Mouse (Mus musculus): ENCODE data around the gene Gm7271. TPM values are rescaled to one million over a fixed set of nuclear protein-coding genes. Genes with fewer than 3 reads are reported as not detected.

Gm7271 gene
- not detected in 2 replicates for polyA plus RNA-seq (2016; fragmentation: Nextera tagmentation; extraction: Ambion mirVana)

DNA sequence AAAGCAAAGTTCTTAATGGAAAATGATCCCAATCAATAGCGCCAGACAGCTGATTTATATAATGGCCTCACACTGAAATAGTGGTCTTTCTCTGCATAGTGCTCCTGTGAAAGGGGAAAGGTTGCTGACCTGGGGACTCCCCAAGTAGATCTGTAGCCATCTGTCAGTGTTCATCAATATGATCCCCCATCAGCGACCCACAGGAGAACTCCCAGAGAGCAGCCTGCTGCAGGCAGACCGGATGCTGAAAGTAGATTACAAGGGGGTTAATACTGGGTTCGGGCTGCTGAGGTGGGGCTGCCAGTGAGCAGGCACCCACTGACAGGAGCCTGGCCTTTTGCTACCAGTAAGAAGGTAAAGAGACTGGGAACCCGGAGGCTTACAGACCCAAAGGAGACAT is at the start of gene Gm7271:
Gene Gm7271, plus strand, starts transcription at position 230 of the 400 bp plus-strand sequence.
- no peak within 1 kb of the TSS for H3K4me2 ChIP-seq (replicated peaks)
- H3K4me1 ChIP-seq, result no peaks in the 10 kb centered on the region
- no peak within 1 kb of the TSS for H3K4me3 ChIP-seq
- WGBS, result 44% methylated on average over 5 of the region's 5 CpGs
- no peak for ATAC-seq (ENCODE audit: low FRiP score, low read depth)
- H3K9me3 ChIP-seq, result no peaks in the 10 kb centered on the region
- no peaks in the 10 kb centered on the region for H3K27me3 ChIP-seq
- no peak within 1 kb of the TSS for H3K9ac ChIP-seq (replicated peaks)
- no peak within 1 kb of the TSS for H3K27ac ChIP-seq (replicated peaks)
- no peaks in the 10 kb centered on the region for H3K36me3 ChIP-seq

DNA sequence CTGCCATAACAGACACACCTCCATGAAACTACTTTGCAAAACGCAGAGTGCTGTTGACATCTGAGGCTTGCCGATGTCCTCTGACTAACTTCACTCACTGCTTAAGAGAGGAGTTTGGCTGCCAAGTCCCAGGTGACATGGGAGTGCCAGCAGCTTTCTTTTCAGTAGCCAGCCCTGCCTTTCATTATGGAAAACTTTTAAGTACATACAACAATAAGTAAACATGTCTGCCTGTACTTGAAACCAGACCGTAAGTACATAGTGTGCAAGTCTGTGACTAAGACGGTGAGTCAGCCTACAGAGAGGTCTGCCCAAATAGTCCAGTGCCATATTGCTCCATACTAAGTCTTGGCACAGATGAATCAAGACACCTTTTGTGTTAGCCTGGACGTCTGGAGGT is 46.7 kb upstream of the Gm7271 start:
- Histone ChIP-seq H3K4me1 (no peaks in the 10 kb centered on the region), H3K9me3 (no peaks in the 10 kb centered on the region; the same call in 1 of the 2 replicates), H3K9ac (replicated peaks) (no peak overlapping the region), H3K4me3 (no peak overlapping the region), H3K27ac (replicated peaks) (no peak overlapping the region), H3K36me3 (no peaks in the 10 kb centered on the region), H3K27me3 (no peaks in the 10 kb centered on the region), H3K4me2 (replicated peaks) (no peak overlapping the region)
- no peak for ATAC-seq (ENCODE audit: low FRiP score, low read depth)
- 88% methylated on average over 5 of the region's 5 CpGs for WGBS

DNA sequence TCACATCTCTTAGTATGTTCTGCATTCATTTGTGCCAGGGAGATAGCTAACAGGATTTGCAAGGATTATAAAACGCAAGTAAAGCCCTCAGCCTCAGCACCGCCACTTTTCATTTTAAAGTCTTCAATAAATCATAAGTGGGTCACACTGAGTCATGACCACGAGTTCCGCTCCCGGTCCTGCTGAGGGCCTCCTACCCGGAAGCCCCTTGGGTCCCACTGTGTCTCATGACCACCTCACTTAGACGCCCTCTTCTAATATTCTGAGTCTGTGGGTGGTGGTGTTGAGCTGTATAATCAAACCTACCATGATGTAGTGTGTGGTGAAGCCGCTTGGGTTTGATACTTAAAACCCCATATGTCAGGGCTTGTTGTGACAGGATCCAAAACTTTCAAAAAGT is 46.1 kb upstream of the Gm7271 start:
- Histone ChIP-seq H3K36me3 (no peaks in the 10 kb centered on the region), H3K9me3 (no peaks in the 10 kb centered on the region; the same call in 1 of the 2 replicates), H3K4me2 (replicated peaks) (no peak overlapping the region), H3K9ac (replicated peaks) (no peak overlapping the region), H3K27ac (replicated peaks) (no peak overlapping the region), H3K4me3 (no peak overlapping the region), H3K27me3 (no peaks in the 10 kb centered on the region), H3K4me1 (no peaks in the 10 kb centered on the region)
- no peak for ATAC-seq (ENCODE audit: low FRiP score, low read depth)
- WGBS, result 87% methylated on average over 8 of the region's 8 CpGs

DNA sequence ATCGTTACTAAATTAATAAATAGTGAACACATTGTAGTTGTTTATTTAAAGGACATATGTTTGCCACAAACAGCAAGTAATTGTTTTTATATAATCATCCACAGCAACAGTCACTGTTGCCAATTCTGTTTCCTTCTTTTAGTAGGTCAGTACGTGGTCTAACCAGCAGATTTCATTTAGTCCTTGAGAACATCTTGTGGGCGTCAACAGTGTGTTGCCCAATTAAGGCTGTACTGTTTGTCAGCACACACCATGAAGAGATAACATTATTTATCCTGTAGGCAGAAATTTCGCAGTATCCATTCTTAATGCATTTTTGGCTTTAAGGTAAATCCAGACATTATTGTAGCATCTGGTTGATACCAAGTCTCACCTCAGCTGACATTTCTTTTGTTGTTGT is 42.4 kb upstream of the Gm7271 start:
- Histone ChIP-seq H3K4me3 (no peak overlapping the region), H3K9ac (replicated peaks) (no peak overlapping the region), H3K27me3 (no peaks in the 10 kb centered on the region), H3K4me2 (replicated peaks) (no peak overlapping the region), H3K9me3 (no peaks in the 10 kb centered on the region), H3K36me3 (no peaks in the 10 kb centered on the region), H3K4me1 (no peaks in the 10 kb centered on the region), H3K27ac (replicated peaks) (no peak overlapping the region)
- 87% methylated on average over 4 of the region's 4 CpGs for WGBS
- no peak for ATAC-seq (ENCODE audit: low FRiP score, low read depth)

DNA sequence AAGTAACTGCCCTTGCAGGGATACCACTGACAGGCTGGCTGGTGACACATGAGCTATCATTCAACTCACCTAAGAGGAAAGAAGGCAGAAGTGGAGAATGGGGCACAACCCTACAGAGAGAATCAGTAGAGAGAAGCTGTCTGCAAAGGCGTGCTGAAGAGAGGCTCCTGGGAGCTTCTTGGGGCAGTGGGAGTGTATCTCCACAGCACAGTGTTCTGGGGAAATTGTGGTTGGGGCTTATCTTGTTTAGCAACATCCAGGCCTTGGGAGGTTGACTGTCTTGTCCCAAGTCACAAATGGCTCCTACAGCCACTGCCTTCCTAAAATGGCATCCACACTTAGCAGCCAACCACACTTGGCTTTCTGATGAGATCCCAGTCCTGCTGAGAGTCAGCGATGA is 8.9 kb upstream of the Gm7271 start:
- WGBS, result 93% methylated on average over 2 of the region's 2 CpGs
- H3K4me2 ChIP-seq (replicated peaks), result no peak overlapping the region

DNA sequence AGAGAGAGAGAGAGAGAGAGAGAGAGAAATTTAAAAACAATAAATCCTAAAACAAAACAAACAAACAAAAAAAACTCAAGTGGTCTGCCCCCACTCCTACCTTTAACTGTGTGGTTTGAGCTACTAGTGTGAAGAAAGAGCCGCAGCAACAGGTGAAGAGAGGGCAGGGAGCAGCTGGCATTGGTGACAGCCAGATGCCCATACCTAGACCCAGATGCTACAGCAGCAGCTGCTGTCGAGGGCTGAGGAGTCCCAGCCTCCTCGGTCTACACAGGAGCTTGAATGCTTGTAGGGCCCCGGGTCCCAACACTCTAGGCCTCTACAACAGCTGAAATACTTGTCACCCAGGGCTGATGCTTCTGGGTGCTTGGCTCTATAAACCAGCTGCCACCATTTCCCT is 7.0 kb upstream of the Gm7271 start:
- Histone ChIP-seq H3K36me3 (no peaks in the 10 kb centered on the region), H3K9ac (replicated peaks) (no peak overlapping the region), H3K9me3 (no peaks in the 10 kb centered on the region), H3K27ac (replicated peaks) (no peak overlapping the region), H3K4me1 (peaks cover 2% of the 10 kb centered on the region; the same call in 1 of the 2 replicates), H3K4me3 (no peak overlapping the region), H3K27me3 (no peaks in the 10 kb centered on the region), H3K4me2 (replicated peaks) (no peak overlapping the region)
- ATAC-seq (ENCODE audit: low FRiP score, low read depth), result no peak
- 86% methylated on average over 4 of the region's 4 CpGs for WGBS

More for the DNA sequence above, 8.9 kb upstream of the Gm7271 start:
- H3K9ac ChIP-seq (replicated peaks), result no peak overlapping the region
- no peak overlapping the region for H3K4me3 ChIP-seq
- H3K36me3 ChIP-seq, result no peaks in the 10 kb centered on the region
- no peaks in the 10 kb centered on the region for H3K9me3 ChIP-seq
- H3K27ac ChIP-seq (replicated peaks), result no peak overlapping the region
- H3K4me1 ChIP-seq, result peaks cover 2% of the 10 kb centered on the region; the same call in 1 of the 2 replicates
- no peaks in the 10 kb centered on the region for H3K27me3 ChIP-seq
- no peak for ATAC-seq (ENCODE audit: low FRiP score, low read depth)

GRCm38 (mm10) chr5:76477764-76478163 is 6.1 kb upstream of the Gm7271 start:
- Histone ChIP-seq H3K27ac (replicated peaks) (no peak overlapping the region), H3K4me3 (no peak overlapping the region), H3K9me3 (no peaks in the 10 kb centered on the region), H3K4me1 (peaks cover 2% of the 10 kb centered on the region; the same call in 1 of the 2 replicates), H3K9ac (replicated peaks) (no peak overlapping the region), H3K4me2 (replicated peaks) (no peak overlapping the region), H3K27me3 (no peaks in the 10 kb centered on the region), H3K36me3 (no peaks in the 10 kb centered on the region)
- 41% methylated on average over 9 of the region's 9 CpGs for WGBS
- no peak for ATAC-seq (ENCODE audit: low FRiP score, low read depth)

DNA sequence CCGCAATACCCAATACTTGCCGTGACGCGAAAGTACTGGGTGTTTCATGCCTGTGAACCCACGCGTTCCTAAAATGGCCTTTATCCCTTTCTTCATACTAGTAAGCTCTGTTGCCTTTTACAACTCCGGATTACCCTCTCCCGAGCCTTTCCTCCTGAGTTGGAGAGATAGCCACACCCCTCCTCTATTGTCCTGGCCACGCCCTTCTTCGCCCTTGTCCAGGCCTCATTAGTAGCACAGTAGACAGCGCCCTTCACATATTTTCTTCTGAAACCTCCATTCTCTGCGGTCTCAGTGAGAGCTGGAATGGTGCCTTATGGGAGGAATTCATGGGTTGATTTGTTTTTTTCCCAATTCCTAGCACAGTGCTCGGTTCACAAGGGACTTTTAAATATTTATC is 11.3 kb downstream of the Gm7271 start:
- no peak overlapping the region for H3K27ac ChIP-seq (replicated peaks)
- H3K9me3 ChIP-seq, result no peaks in the 10 kb centered on the region
- no peak overlapping the region for H3K9ac ChIP-seq (replicated peaks)
- no peak overlapping the region for H3K4me3 ChIP-seq
- H3K36me3 ChIP-seq, result no peaks in the 10 kb centered on the region
- no peak for ATAC-seq (ENCODE audit: low FRiP score, low read depth)
- no peaks in the 10 kb centered on the region for H3K27me3 ChIP-seq
- 76% methylated on average over 13 of the region's 13 CpGs for WGBS
- H3K4me2 ChIP-seq (replicated peaks), result no peak overlapping the region
- no peaks in the 10 kb centered on the region for H3K4me1 ChIP-seq

DNA sequence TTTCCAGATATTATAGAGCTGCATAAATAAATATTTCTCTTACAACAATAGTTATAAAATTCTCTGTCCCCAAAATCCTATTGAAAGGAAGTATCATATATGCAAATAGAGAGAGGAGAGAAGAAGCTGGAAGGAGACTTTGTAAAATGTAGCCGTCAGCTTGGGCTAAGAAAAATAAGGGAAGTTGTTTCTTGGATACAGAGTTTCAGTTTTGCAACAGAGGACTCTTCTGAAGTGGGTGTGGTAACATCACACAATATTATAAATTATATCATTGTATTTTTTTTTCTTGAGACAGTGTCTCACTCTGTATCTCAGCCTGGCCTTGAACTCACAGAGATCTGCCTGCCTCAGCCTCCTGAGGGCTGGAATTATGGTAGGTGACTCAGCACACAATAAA is 38.6 kb downstream of the Gm7271 start:
- Histone ChIP-seq H3K9ac (replicated peaks) (no peak overlapping the region), H3K36me3 (no peaks in the 10 kb centered on the region), H3K27ac (replicated peaks) (no peak overlapping the region), H3K27me3 (no peaks in the 10 kb centered on the region), H3K4me3 (no peak overlapping the region), H3K4me1 (no peaks in the 10 kb centered on the region), H3K4me2 (replicated peaks) (no peak overlapping the region), H3K9me3 (no peaks in the 10 kb centered on the region)
- ATAC-seq (ENCODE audit: low FRiP score, low read depth), result no peak
- whole genome bisulfite sequencing, result 95% methylated on average over 1 of the region's 1 CpGs

DNA sequence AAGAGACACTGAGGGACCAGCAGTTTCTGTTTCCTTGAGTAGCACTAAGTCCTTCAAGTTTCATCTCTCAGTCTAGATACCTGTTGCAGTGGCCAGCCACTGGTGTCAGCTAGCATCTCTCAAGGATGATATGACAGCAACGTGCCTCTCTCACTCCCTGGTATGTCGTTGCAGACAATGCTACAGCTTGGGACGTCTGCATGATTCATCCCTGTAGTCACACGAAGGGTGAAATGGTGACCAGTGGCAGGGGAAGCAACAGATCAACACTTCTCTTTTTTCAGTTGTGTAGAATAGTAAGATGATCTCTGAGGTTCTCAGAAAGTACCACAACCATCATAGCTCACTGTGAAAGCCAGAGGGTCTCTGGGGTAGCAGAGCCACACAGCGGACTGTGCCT is 40.8 kb downstream of the Gm7271 start:
- ATAC-seq (ENCODE audit: low FRiP score, low read depth), result no peak
- H3K4me2 ChIP-seq (replicated peaks), result no peak overlapping the region
- no peak overlapping the region for H3K27ac ChIP-seq (replicated peaks)
- H3K27me3 ChIP-seq, result no peaks in the 10 kb centered on the region
- 78% methylated on average over 5 of the region's 5 CpGs for WGBS
- H3K4me3 ChIP-seq, result no peak overlapping the region
- no peaks in the 10 kb centered on the region for H3K9me3 ChIP-seq
- no peak overlapping the region for H3K9ac ChIP-seq (replicated peaks)
- no peaks in the 10 kb centered on the region for H3K36me3 ChIP-seq
- no peaks in the 10 kb centered on the region for H3K4me1 ChIP-seq

- Histone ChIP-seq H3K4me2 (replicated peaks) (no peak overlapping the region), H3K36me3 (no peaks in the 10 kb centered on the region), H3K27me3 (no peaks in the 10 kb centered on the region), H3K27ac (replicated peaks) (no peak overlapping the region), H3K9ac (replicated peaks) (no peak overlapping the region), H3K9me3 (no peaks in the 10 kb centered on the region), H3K4me3 (no peak overlapping the region), H3K4me1 (peaks cover 4% of the 10 kb centered on the region)
- WGBS, result 67% methylated on average over 4 of the region's 4 CpGs
- ATAC-seq (ENCODE audit: low FRiP score, low read depth), result no peak
These were observed 41.2 kb downstream of the Gm7271 start for GRCm38 (mm10) chr5:76525066-76525465.

DNA sequence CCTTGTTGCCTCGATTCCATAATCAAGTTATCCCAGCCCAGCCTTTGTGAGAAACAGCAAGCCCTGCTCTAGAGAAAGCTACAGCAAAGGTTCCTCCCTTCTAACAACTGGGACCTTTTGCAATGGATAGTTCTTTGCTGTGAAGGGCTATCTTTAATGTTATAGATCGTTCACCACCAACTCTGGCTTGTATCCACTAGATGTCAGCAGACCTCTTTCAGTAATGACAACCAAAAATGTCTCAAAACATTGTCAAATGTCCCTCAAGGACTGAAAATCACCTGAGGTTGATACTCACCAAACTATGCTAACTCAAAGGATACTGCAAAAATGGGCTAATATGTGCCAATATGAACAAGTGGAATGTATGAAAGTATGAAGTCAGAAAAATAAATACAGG is 42.0 kb downstream of the Gm7271 start:
- no peaks in the 10 kb centered on the region for H3K27me3 ChIP-seq
- no peak for ATAC-seq (ENCODE audit: low FRiP score, low read depth)
- 56% methylated on average over 2 of the region's 2 CpGs for WGBS

DNA sequence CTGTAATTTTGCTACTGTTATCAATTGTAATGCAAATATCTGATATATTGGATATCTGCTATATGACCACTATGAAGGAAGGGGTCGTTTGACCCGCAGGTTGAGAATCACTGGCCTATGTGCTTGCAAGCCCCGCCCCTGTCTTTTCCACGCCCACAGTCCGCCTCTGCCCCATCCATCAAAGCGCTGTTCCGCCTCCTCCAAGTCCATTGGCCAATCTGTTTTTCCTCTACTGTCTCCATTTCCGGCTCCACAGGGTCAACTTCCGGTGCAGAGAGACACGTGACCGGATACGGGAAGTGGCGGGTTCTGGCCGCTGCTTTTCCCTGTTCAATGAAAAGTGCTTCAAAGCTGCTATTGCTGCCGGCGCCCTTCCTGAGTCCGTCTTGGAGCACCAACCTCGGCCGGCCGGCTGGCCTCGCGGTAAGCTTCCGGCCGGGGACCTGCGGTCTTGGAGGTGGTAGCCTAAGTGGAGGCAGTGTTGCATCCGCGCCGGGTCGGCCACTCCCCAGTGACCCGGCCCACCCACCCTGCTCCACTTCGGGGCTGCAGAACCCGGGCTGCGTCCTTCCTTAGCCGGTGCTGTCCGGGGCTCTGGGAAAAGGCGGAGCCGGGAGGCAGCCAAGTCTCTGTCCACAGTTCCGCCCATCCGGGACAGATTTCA is 45.3 kb downstream of the Gm7271 start, which contains the start of gene Exoc1:
Gene Exoc1, plus strand, starts transcription at position 272 of the 664 bp plus-strand sequence.
- peak; percentile 100 for ATAC-seq (ENCODE audit: low FRiP score, low read depth)
- Histone ChIP-seq H3K4me3 (peak within 1 kb of the TSS; percentile 97), H3K27me3 (no peaks in the 10 kb centered on the region), H3K36me3 (peaks cover 11% of the 10 kb centered on the region), H3K4me1 (peaks cover 12% of the 10 kb centered on the region), H3K9ac (replicated peaks) (peak within 1 kb of the TSS; percentile 82), H3K4me2 (replicated peaks) (peak within 1 kb of the TSS; percentile 93), H3K27ac (replicated peaks) (peak within 1 kb of the TSS; percentile 76), H3K9me3 (no peaks in the 10 kb centered on the region)
- WGBS, result 0% methylated on average over 39 of the region's 39 CpGs

More for the DNA sequence above, 42.0 kb downstream of the Gm7271 start:
- Histone ChIP-seq H3K9ac (replicated peaks) (no peak overlapping the region), H3K4me2 (replicated peaks) (no peak overlapping the region), H3K9me3 (no peaks in the 10 kb centered on the region), H3K27ac (replicated peaks) (no peak overlapping the region), H3K36me3 (no peaks in the 10 kb centered on the region), H3K4me1 (peaks cover 10% of the 10 kb centered on the region), H3K4me3 (no peak overlapping the region)

All from midbrain, embryonic 12.5 days (tissue).